Mouse (Mus musculus) regulatory T cell (primary cell): Measurements from ENCODE around the gene Zcchc4.

Experiments
- in situ Hi-C: fragments of 300-600 bp; cut with MboI, MseI; formaldehyde crosslinking; loops from one replicate; pipeline ENCODE4 v1.15.1; 2025; ENCODE audit warnings: high pct_unique_total_duplicates

Gene Zcchc4

GRCm38 (mm10) chr5:52868918-52869703 is 93.9 kb downstream of the Zcchc4 start:
- in situ Hi-C loops: no loop called here

GRCm38 (mm10) chr5:52871461-52871860 is 96.3 kb downstream of the Zcchc4 start:
- in situ Hi-C loops: no loop called here

GRCm38 (mm10) chr5:52871986-52872385 is 96.8 kb downstream of the Zcchc4 start:
- in situ Hi-C loops: no loop called here
